Mouse (Mus musculus) CH12.LX (cell line): ENCODE measurements around the gene Bud23.

ENCODE experiments used
- CTCF ChIP-seq, 2 experiments: IDR thresholded peaks in 1 of 2; conservative IDR thresholded peaks in 1 of 2; 2 replicates each; pipeline ENCODE4 v1.5.1; 2011 to 2012; ENCODE audit warnings: low read depth in 2 of 2, low read length in 2 of 2, improper control_type of control experiment in 1 of 2, inconsistent platforms in 1 of 2, mild to moderate bottlenecking in 1 of 2, moderate library complexity in 1 of 2
- E2F4 ChIP-seq: IDR thresholded peaks from 2 replicates; pipeline ENCODE4 v1.6.1; 2011; ENCODE audit warnings: low read depth, low read length, improper control_type of control experiment; ENCODE audit not compliant: insufficient replicate concordance
- JUND ChIP-seq: conservative IDR thresholded peaks from 2 replicates; pipeline ENCODE4 v1.6.1; 2011; ENCODE audit warnings: low read depth, low read length, improper control_type of control experiment
- MAFK ChIP-seq: IDR thresholded peaks from 2 replicates; pipeline ENCODE4 v1.6.1; 2011; ENCODE audit warnings: low read length, improper control_type of control experiment; ENCODE audit not compliant: insufficient replicate concordance
- MAX ChIP-seq: IDR thresholded peaks from 2 replicates; pipeline ENCODE4 v1.6.1; 2011; ENCODE audit warnings: low read length, improper control_type of control experiment
- NELFE ChIP-seq: IDR thresholded peaks from 2 replicates; pipeline ENCODE4 v1.6.1; 2011; ENCODE audit warnings: low read depth, low read length, improper control_type of control experiment
- POLR2A ChIP-seq: IDR thresholded peaks from 2 replicates; pipeline ENCODE4 v1.6.1; 2011; ENCODE audit warnings: low read depth, mild to moderate bottlenecking, improper control_type of control experiment, low read length
- TCF12 ChIP-seq: IDR thresholded peaks from 2 replicates; pipeline ENCODE4 v1.6.1; 2014; ENCODE audit warnings: low read depth, mild to moderate bottlenecking, inconsistent platforms, low read length, improper control_type of control experiment

DNA sequence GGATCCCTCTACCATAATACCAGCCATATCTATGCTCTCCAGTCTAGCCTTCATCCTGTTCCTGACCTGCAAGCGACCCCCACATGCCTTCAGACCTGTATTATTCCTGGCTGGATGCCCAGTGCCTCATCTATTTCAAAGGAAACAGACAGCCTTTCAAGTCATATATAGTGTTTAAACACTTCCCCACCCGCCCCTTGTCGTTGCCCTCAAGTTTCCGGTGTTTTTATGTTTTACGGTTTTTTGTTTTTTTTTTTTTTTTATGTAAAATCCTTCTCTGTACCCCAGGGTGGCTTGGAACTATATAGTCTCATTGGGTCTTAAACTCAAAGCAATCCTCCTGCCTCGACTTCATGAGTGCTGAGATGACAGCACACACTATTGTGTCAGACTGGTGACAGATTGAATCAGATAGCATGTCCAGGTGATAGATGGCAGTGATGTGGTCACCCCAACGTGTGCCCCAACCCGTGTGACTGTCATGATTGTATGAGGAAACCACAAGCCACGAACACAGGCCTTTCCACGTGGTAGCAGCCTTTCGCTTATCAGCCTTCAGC, 40.0 kb downstream of the Bud23 start:
- TF ChIP-seq CTCF (conservative IDR thresholded peaks at IDR 0.05 in 1 of 2, IDR thresholded peaks at IDR 0.05 in 1 of 2; ENCODE audit: low read depth in 2 of 2, low read length in 2 of 2) (no peak), E2F4 (no peak), TCF12 (no peak), MAX (no peak), MAFK (no peak), JUND (no peak), POLR2A (no peak), NELFE (no peak)
